Mouse (Mus musculus): ENCODE data around the gene Fbxl4. TPM values are rescaled to one million over a fixed set of nuclear protein-coding genes. Genes with fewer than 3 reads are reported as not detected.

Fbxl4 gene
- polyA plus RNA-seq, 1 experiment from 2014 or later, result 7.4 TPM

DNA sequence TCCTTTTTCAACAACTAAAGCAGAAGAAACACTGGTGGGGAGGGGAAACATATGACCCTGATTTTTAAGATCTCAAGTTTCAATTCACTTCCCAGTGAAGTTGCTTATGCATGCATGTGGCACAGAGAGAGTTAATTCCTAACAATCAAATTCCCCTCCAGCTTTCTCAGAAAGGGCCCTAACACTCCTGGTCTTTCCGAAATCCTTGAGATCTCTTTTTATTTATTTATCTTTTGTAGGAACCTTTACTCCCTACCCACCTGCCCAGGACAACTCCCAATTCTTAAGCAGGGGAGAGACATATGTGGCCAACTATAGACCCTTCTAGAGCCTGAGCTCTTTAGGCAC is 123.5 kb downstream of the Fbxl4 start:
- H3K4me3 ChIP-seq (ENCODE audit: inconsistent target), result no peak overlapping the region
- no peaks in the 10 kb centered on the region for H3K36me3 ChIP-seq (ENCODE audit: inconsistent target)
- no peaks in the 10 kb centered on the region for H3K79me2 ChIP-seq (ENCODE audit: inconsistent target)
- no peak overlapping the region for H3K27ac ChIP-seq
- 40% methylated on average over 1 of the region's 1 CpGs for WGBS (ENCODE audit: missing documents)

DNA sequence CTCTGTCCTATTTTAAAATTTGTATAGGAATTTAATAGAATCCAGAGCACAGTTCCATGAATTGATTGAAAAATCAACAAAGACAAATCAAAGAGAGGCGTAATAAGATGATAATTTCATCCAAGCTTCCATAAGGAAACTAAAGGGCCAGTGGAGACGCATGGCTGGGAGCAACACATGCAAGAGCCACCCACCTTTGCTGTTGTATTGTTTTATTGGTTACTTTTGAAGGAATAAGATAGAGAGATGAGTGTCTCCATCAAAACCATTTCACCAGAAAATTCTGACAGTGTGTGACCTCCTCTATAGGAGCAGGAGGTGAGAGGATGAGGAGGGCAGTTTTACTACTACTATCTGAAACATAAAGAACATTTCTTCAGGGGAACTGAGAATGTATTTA is 124.8 kb downstream of the Fbxl4 start:
- Histone ChIP-seq H3K4me3 (ENCODE audit: inconsistent target) (no peak overlapping the region), H3K79me2 (ENCODE audit: inconsistent target) (no peaks in the 10 kb centered on the region), H3K27ac (no peak overlapping the region), H3K36me3 (ENCODE audit: inconsistent target) (no peaks in the 10 kb centered on the region)
- WGBS (ENCODE audit: missing documents), result 41% methylated on average over 2 of the region's 2 CpGs

- WGBS (ENCODE audit: missing documents), result 14% methylated on average over 7 of the region's 7 CpGs
- no peak overlapping the region for H3K4me3 ChIP-seq (ENCODE audit: inconsistent target)
- no peak overlapping the region for H3K27ac ChIP-seq
- H3K36me3 ChIP-seq (ENCODE audit: inconsistent target), result no peaks in the 10 kb centered on the region
- no peaks in the 10 kb centered on the region for H3K79me2 ChIP-seq (ENCODE audit: inconsistent target)
Observed at GRCm38 (mm10) chr4:22482756-22483280, 125.5 kb downstream of the Fbxl4 start.

GRCm38 (mm10) chr4:22483548-22483947 is 126.2 kb downstream of the Fbxl4 start:
- H3K79me2 ChIP-seq (ENCODE audit: inconsistent target), result no peaks in the 10 kb centered on the region
- 9% methylated on average over 2 of the region's 2 CpGs for WGBS (ENCODE audit: missing documents)
- no peaks in the 10 kb centered on the region for H3K36me3 ChIP-seq (ENCODE audit: inconsistent target)
- no peak overlapping the region for H3K27ac ChIP-seq
- H3K4me3 ChIP-seq (ENCODE audit: inconsistent target), result no peak overlapping the region

Other genes starting within 250 kb of the Fbxl4 start
- gene Pou3f2, start 130.8 kb downstream of the Fbxl4 start, polyA plus RNA-seq (2018), result not detected in 3 replicates